ENCODE assay signal across 8 mouse cellular contexts in the genomic region with DNA sequence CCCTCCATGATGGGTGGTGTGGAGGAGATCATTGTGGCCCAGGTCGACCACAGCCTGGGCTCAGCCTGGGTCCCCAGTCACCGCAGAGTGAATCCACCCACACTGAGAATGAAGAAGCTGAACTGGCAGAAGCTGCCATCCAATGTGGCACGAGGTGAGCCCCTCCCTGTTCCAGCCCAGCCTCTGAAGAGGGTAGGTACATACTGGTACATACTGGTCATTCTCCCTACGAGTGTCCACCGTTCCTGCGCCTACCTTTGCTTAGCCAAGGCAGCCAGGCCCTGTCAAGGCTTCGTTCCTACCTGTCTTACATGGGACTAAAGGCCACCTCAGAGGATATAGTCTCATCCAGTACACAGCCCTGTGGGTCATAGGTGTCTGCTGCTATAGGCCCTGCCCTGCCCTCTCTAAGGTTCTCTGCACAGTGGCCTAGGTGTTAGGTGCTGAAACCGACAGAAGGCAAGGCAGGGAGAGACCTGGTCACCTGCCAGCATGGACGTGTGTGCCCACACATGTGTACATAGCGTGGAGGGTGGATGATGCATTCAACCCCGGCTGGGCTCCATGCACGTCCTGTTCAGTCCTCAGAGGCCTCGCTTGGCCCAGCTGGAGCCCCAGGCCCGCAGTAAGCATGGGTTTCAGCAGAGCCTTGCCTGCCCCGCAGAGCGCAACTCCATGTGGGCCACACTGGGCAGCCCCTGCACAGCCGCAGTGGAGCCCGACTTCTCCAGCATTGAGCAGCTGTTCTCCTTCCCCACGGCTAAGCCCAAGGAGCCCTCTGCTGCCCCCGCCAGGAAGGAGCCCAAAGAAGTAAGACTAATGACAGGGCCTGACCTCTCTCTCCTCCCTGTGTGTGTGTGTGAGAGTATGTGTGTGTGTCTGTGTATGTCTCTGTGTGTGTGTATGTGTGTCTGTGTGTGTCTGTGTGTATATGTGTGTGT. TPM values are rescaled to one million over a fixed set of nuclear protein-coding genes. Genes with fewer than 3 reads are reported as not detected.
DNase-seq lines count a peak whose midpoint lies in the region; ATAC-seq lines count a peak whose summit lies in the region.

No protein-coding gene starts in this region.

- H3K9ac ChIP-seq in forebrain, embryonic 15.5 days (replicated peaks), result no peak overlapping the region

- peak; percentile 21 for DNase-seq in kidney, adult 18-20 months
- DNase-seq in kidney, adult 8-10 months, result no peak
- peak; percentile 73 for DNase-seq in NIH3T3 (ENCODE audit: low read depth)
- DNase-seq in limb, embryonic 10.5 days (ENCODE audit: low spot score), result peak; percentile 63
- DNase-seq in thymus, postnatal 25 days, result peak; percentile 47
- no peak for DNase-seq in adrenal gland, postnatal 25 days

- peak; percentile 65 for ATAC-seq in forebrain, embryonic 15.5 days (replicated peaks)
- ATAC-seq in megakaryocyte-erythroid progenitor cell, adult 5-6 weeks (replicated peaks; ENCODE audit: low FRiP score, low TSS enrichment, poor library complexity, severe bottlenecking), result peak; percentile 60

- H3K27ac ChIP-seq in forebrain, embryonic 15.5 days (replicated peaks), result no peak overlapping the region
- H3K27ac ChIP-seq in limb, embryonic 10.5 days, result peak overlapping the region; percentile 32

- H3K4me1 ChIP-seq in forebrain, embryonic 15.5 days, result no peaks in the 10 kb centered on the region
- H3K4me1 ChIP-seq in limb, embryonic 10.5 days, result peaks cover 24% of the 10 kb centered on the region

- no peaks in the 10 kb centered on the region for H3K27me3 ChIP-seq in forebrain, embryonic 15.5 days
- no peaks in the 10 kb centered on the region for H3K27me3 ChIP-seq in limb, embryonic 10.5 days (ENCODE audit: low read depth, poor library complexity, severe bottlenecking)

- no peaks in the 10 kb centered on the region for H3K36me3 ChIP-seq in forebrain, embryonic 15.5 days
- H3K36me3 ChIP-seq in limb, embryonic 10.5 days, result no peaks in the 10 kb centered on the region; the same call in 1 of the 2 replicates

- no peak overlapping the region for H3K4me3 ChIP-seq in forebrain, embryonic 15.5 days
- H3K4me3 ChIP-seq in limb, embryonic 10.5 days, result no peak overlapping the region

- H3K4me2 ChIP-seq in forebrain, embryonic 15.5 days (replicated peaks), result no peak overlapping the region

- 64% methylated on average over 20 of the region's 20 CpGs for WGBS in forebrain, embryonic 15.5 days
- 68% methylated on average over 20 of the region's 20 CpGs for WGBS in limb, embryonic 10.5 days

- no peaks in the 10 kb centered on the region for H3K9me3 ChIP-seq in forebrain, embryonic 15.5 days
- H3K9me3 ChIP-seq in limb, embryonic 10.5 days (replicated peaks), result no peaks in the 10 kb centered on the region

RNA-seq across cellular contexts. Expression of gene Adssl1, which starts 14.9 kb away (rescaled TPM):
- 2.0 and 2.2 TPM in 2 replicates for polyA plus RNA-seq in forebrain, embryonic 15.5 days (2015; fragmentation: Nextera tagmentation; extraction: Ambion mirVana)
- polyA plus RNA-seq in limb, embryonic 10.5 days (2016; fragmentation: Nextera tagmentation; extraction: Ambion mirVana), result 1.9 and 3.0 TPM in 2 replicates
- 3.7 and 6.2 TPM in 2 replicates for total RNA-seq in megakaryocyte-erythroid progenitor cell, adult 5-6 weeks (2014; fragmentation: Nextera tagmentation)
- 5.0 and 5.8 TPM in 2 replicates for total RNA-seq in megakaryocyte-erythroid progenitor cell, adult 5-6 weeks (2017)
- 17.8 and 21.0 TPM in 2 replicates for total RNA-seq in adrenal gland, postnatal 25 days (2021)

RNA-seq across cellular contexts. Expression of gene Inf2, which starts 16.4 kb away (rescaled TPM):
- polyA plus RNA-seq in forebrain, embryonic 15.5 days (2015; fragmentation: Nextera tagmentation; extraction: Ambion mirVana), result 3.0 and 3.9 TPM in 2 replicates
- polyA plus RNA-seq in limb, embryonic 10.5 days (2016; fragmentation: Nextera tagmentation; extraction: Ambion mirVana), result 1.3 and 1.6 TPM in 2 replicates
- 10.8 and 11.3 TPM in 2 replicates for total RNA-seq in megakaryocyte-erythroid progenitor cell, adult 5-6 weeks (2014; fragmentation: Nextera tagmentation)
- total RNA-seq in megakaryocyte-erythroid progenitor cell, adult 5-6 weeks (2017), result 2.4 and 4.6 TPM in 2 replicates
- 32.6 and 34.1 TPM in 2 replicates for total RNA-seq in adrenal gland, postnatal 25 days (2021)

RNA-seq across cellular contexts. Expression of gene Siva1, which starts 39.5 kb away (rescaled TPM):
- polyA plus RNA-seq in forebrain, embryonic 15.5 days (2015; fragmentation: Nextera tagmentation; extraction: Ambion mirVana), result 77.2 and 91.2 TPM in 2 replicates
- 359 and 361 TPM in 2 replicates for polyA plus RNA-seq in limb, embryonic 10.5 days (2016; fragmentation: Nextera tagmentation; extraction: Ambion mirVana)
- 168 and 170 TPM in 2 replicates for total RNA-seq in megakaryocyte-erythroid progenitor cell, adult 5-6 weeks (2014; fragmentation: Nextera tagmentation)
- 169 and 202 TPM in 2 replicates for total RNA-seq in megakaryocyte-erythroid progenitor cell, adult 5-6 weeks (2017)
- total RNA-seq in adrenal gland, postnatal 25 days (2021), result 34.8 and 46.0 TPM in 2 replicates

Comparison
In these comparisons a context has a peak if more than half of its experiments do, and no peak if none do; other contexts are left out.
1. DNase-seq: peak in kidney, adult 18-20 months (single experiment), NIH3T3 (single experiment), limb, embryonic 10.5 days (single experiment) and thymus, postnatal 25 days (single experiment); none in kidney, adult 8-10 months (0 of 2) and adrenal gland, postnatal 25 days (single experiment).